Mouse (Mus musculus) liver, adult 2 months (tissue): Measurements from ENCODE around the gene Cdh4.

ENCODE experiments used
- CTCF ChIP-seq: fragments of 200-500 bp; IDR thresholded peaks from 2 replicates; pipeline ENCODE4 v1.5.1; 2011; ENCODE audit warnings: low read depth, low read length, control low read depth
- POLR2A ChIP-seq: fragments of 200-500 bp; IDR thresholded peaks from 2 replicates; pipeline ENCODE4 v1.6.1; 2011; ENCODE audit warnings: low read length, control low read depth; ENCODE audit not compliant: insufficient read depth; ENCODE audit errors: extremely low read depth

DNA sequence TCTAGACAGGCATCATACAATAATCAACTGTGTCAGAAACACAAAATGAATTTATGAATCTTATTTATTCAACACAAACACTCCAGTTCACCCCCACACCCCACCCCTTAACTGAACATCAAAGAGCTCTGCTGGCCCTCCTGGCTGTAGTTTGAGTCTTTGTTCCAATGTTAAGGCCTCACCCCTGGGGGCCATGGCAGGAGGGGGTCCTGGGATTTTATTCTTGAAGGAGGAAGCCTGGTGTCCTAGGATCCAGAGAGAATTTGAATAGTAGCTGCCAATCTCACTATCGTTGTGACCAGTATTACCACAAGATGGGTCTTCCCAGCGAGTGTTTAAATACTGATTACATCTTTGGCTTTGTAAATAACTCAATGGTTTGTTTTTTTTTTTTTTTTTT, 94.5 kb downstream of the Cdh4 start:
- TF ChIP-seq CTCF (no peak), POLR2A (no peak)
